Mouse (Mus musculus) retina, postnatal 7 days (tissue): ENCODE results near the gene Fscn2.
"Not testable (repeated sequence)": the region's sequence is repeated elsewhere in the genome, so short reads cannot be mapped to it uniquely, and the experiment has no call there.

Source experiments
- DNase-seq: peaks from one replicate; pipeline ENCODE4 v3.0.0-alpha.2; 2012; ENCODE audit warnings: low read depth, low spot score

The Fscn2 gene

GRCm38 (mm10) chr11:120397602-120398001 lies 36.3 kb downstream of the Fscn2 start:
- DNase-seq, result no peak

DNA sequence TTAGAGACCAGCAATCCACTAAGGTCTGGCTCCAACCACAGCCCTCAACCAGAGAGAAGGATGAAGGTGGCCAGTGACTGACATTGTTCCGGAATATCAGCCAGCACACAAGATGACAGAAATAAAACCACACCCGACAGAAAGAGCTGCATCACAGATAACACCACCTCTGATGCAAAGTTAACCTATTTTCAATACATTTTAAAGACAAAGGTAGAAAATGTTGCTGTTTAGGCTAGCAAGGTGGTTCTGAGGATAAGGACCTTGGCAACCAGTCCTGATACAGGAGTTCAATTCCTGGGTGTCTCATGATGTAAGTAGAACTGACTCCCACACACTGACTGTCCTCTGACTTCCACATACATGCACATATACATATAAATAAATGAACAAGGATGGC lies 38.0 kb downstream of the Fscn2 start:
- DNase-seq, result no peak

DNA sequence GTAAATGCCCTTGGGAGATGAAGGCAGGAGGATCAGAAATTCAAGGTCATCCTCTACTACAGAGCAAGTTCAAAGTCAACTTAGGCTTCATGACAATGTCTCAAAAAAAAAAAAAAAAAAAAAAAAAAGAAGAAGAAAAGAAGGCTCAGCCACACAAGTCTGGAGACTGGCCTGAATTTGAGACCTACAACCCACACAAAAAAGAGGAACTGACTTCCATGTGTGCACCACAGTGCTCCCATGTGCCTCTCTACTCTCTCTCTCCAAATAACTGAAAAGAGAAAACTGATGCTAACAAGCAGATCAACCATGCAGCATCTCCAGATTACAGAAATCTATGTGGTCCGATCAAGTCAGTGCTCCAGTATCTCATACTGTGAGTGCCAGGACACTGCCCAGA lies 43.5 kb downstream of the Fscn2 start:
- no peak for DNase-seq

DNA sequence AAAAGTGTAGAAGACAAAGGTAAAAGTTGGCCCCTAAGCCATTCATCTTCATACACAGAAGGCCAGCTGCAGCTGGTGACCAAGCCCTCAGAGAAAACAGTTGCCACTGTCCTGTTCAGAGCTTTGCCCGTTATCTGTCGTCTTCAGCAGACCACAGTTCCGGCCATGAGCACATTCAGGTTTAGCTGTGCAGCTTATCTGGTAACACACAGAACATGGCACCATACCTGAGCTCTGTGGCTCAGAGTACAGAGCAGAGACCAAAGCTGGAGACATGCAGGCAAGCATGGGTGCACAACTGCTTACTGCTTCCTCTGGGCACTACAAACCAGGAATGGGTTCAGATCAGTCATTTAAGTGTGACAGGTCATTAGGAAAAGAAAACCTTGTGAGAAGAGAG lies 44.5 kb downstream of the Fscn2 start:
- no peak for DNase-seq

DNA sequence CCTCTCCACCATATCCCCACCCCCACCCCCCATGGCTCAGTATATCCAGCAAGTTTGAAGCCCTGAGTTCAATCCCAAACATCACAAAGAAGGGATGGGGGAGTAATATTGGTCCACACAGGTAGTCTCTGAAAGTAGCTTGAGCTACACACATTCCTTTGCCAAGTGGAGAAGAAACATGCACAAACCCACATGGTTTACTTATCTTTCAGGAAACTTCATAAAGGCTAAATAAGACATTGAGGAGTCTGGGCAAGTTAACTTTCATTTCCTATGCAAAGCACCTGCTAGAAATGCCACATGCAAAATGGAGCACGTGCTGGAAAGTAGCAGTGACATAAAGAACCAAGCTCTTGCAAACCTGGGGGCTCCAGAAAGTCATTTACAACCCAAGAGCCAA lies 45.1 kb downstream of the Fscn2 start:
- no peak for DNase-seq

DNA sequence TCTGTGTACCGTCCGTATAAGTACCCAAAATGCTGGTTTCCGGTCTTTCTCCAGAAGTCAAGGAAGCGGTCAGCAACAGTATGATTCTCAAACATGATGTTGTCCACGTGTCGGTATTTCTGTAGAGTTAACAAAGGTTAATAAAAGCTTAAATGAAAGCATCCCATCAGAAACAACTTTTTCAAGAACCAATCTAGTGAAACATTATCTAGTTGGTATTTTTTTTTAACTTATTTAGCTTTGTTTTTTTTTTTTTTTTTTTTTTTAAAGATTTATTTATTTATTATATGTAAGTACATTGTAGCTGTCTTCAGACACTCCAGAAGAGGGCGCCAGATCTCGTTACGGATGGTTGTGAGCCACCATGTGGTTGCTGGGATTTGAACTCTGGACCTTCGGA lies 52.3 kb downstream of the Fscn2 start:
- DNase-seq, result not testable (repeated sequence)
